Mouse (Mus musculus) embryonic facial prominence, embryonic 14.5 days (tissue): ENCODE results near the gene Ctnna3. TPM values are rescaled to one million over a fixed set of nuclear protein-coding genes. Genes with fewer than 3 reads are reported as not detected.
"Not testable (repeated sequence)": the region's sequence is repeated elsewhere in the genome, so short reads cannot be mapped to it uniquely, and the experiment has no call there.

ENCODE experiments used
- ATAC-seq: fragments of 200-750 bp; cut with Nextera tagmentation; 2 replicates; pipeline ENCODE4 v1.8.0; 2017; ENCODE audit warnings: low read depth, moderate number of reproducible peaks, moderate TSS enrichment
- DNase-seq: peaks from one replicate; pipeline ENCODE4 v3.0.0-alpha.2; 2015; ENCODE audit warnings: low spot score
- H3K27ac ChIP-seq: fragments of 300-500 bp; sonication (generic); replicated peaks from 2 replicates; pipeline ENCODE4 v1.5.1; 2014; ENCODE audit warnings: low read depth, mild to moderate bottlenecking, low read length, moderate library complexity
- H3K27me3 ChIP-seq: fragments of 300-500 bp; sonication (generic); replicated peaks from 2 replicates; pipeline ENCODE4 v1.6.1; 2014; ENCODE audit warnings: low read length; ENCODE audit not compliant: control insufficient read depth, insufficient read depth
- H3K36me3 ChIP-seq: fragments of 300-500 bp; sonication (generic); 2 replicates; pipeline ENCODE4 v1.6.1; 2014; ENCODE audit warnings: low read length, mixed read lengths; ENCODE audit not compliant: control insufficient read depth, insufficient read depth
- H3K4me1 ChIP-seq: fragments of 300-500 bp; sonication (generic); 2 replicates; pipeline ENCODE4 v1.6.1; 2014; ENCODE audit warnings: antibody characterized with exemption, low read length; ENCODE audit not compliant: control insufficient read depth, insufficient read depth
- H3K4me2 ChIP-seq: fragments of 300-500 bp; sonication (generic); 2 replicates; pipeline ENCODE4 v1.6.1; 2014; ENCODE audit warnings: low read depth, mild to moderate bottlenecking, low read length, moderate library complexity, mixed read lengths
- H3K4me3 ChIP-seq: fragments of 300-500 bp; sonication (generic); 2 replicates; pipeline ENCODE4 v1.5.1; 2014; ENCODE audit warnings: low read depth, mild to moderate bottlenecking, low read length
- H3K9ac ChIP-seq: fragments of 300-500 bp; sonication (generic); 2 replicates; pipeline ENCODE4 v1.6.1; 2014; ENCODE audit warnings: low read depth, mild to moderate bottlenecking, low read length, moderate library complexity, mixed read lengths
- H3K9me3 ChIP-seq: fragments of 300-500 bp; sonication (generic); 2 replicates; pipeline ENCODE4 v1.6.1; 2016; ENCODE audit warnings: low read length; ENCODE audit not compliant: control insufficient read depth
- WGBS: fragments of 180-500 bp; shearing (Covaris S2); extraction: QIAGEN DNeasy Blood & Tissue Kit; methylation state at CpG from one replicate; pipeline ENCODE4 v1.1.7; 2014; 5-methylcytosine and 5-hydroxymethylcytosine counted together
- polyA plus RNA-seq: library from polyadenylated mRNA; unstranded; fragments of >200 nt; fragmentation: Nextera tagmentation; extraction: Ambion mirVana; gene quantifications from 2 replicates; pipeline ENCODE4 v1.2.1, GENCODE M21; 2014

The Ctnna3 gene
- polyA plus RNA-seq, 1 experiment from 2014 or later = 1.6 TPM

DNA sequence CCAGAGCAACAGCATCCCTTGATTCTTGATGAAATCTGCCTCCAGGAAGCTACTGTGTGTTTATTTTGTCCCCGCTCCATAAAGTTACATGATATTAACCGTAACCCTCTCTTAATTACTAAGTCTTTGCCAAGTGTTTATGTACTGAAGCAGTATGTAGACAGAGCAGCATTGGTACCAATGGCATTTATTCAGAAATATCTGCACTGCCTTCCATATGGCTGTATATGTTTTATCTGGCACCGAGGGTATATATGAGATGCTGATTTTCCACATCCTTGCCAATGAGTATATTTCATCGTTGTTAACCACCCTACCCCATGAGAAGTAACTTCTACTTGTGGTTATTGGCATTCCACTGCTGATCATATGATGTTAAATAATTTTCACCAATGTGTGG is 947.9 kb downstream of the Ctnna3 start:
- no peaks in the 10 kb centered on the region for H3K9me3 ChIP-seq
- WGBS = 79% methylated on average over 4 of the region's 4 CpGs
- ATAC-seq (no peak), DNase-seq (no peak)
- no peak overlapping the region for H3K4me3 ChIP-seq
- H3K4me1 ChIP-seq = no peaks in the 10 kb centered on the region
- H3K4me2 ChIP-seq = no peak overlapping the region
- no peak overlapping the region for H3K27ac ChIP-seq
- H3K9ac ChIP-seq = no peak overlapping the region
- no peaks in the 10 kb centered on the region for H3K27me3 ChIP-seq
- H3K36me3 ChIP-seq = no peaks in the 10 kb centered on the region

DNA sequence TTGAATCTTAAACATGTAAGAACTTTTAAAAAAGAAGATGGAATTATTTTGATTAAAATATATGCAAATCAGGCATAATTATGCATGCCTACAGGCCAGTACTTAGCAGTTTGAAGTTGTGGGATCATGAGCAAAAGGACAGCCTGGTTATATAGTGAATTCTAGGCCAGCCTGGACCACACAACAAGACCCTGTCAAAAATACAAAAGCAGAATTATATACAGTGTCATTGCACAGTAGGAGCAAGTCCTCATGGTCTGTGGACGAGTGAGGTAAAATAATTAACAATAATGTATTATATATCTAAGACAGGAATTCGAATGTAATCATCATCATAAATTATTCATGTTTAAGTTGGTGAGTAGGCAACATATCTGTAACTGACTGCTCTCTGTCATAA is 966.7 kb downstream of the Ctnna3 start:
- ATAC-seq = no peak

DNA sequence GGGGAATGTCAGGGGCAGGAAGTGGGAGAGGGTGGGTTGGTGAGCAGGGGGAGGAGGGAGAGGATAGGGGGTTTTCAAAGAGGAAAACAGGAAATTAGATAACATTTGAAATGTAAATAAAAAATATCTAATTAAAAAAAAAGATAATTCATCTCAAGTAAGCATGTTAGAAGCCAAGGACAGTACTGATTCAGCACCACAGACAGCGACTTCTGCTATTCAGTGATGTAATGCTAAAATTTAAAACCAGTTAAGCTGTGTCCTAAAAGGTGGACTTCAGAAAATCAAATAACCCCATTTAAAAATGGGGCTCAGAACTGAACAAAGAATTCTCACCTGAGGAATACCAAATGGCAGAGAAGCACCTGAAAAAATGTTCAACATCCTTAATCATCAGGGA is 988.5 kb downstream of the Ctnna3 start:
- not testable (repeated sequence) for H3K27ac ChIP-seq, H3K27me3 ChIP-seq, H3K36me3 ChIP-seq, H3K4me3 ChIP-seq, ATAC-seq, H3K9me3 ChIP-seq, H3K4me2 ChIP-seq, H3K4me1 ChIP-seq, H3K9ac ChIP-seq
- 32% methylated on average over 1 of the region's 1 CpGs for WGBS
- DNase-seq = peak; percentile 63

More for the DNA sequence above, 966.7 kb downstream of the Ctnna3 start:
- Histone ChIP-seq H3K4me2 (no peak overlapping the region), H3K4me3 (no peak overlapping the region), H3K4me1 (no peaks in the 10 kb centered on the region), H3K27ac (no peak overlapping the region), H3K9ac (no peak overlapping the region), H3K9me3 (no peaks in the 10 kb centered on the region), H3K27me3 (no peaks in the 10 kb centered on the region), H3K36me3 (no peaks in the 10 kb centered on the region)
- no peak for DNase-seq
- WGBS = 66% methylated on average over 2 of the region's 2 CpGs

DNA sequence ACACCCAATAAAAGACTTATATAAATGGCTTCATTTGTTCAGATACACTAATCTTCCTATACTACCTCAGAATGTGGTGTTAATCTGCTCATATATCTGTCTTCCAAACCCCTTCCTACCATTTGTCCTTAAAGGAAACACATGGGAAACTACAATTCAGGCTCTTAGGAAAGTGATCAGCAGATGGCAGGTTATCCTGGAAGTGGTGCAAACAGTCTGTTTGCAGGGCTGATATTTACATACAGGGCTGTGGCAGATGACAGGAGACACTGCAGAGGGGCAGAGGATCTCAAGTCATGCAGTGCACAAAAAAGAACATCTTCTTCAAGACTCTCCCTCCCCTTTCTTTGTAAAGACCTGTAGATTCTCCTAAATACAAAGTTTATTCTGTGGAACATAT is 1008.8 kb downstream of the Ctnna3 start:
- ATAC-seq = no peak
- DNase-seq = no peak
- H3K4me3 ChIP-seq = no peak overlapping the region
- no peak overlapping the region for H3K4me2 ChIP-seq
- no peaks in the 10 kb centered on the region for H3K4me1 ChIP-seq
- no peaks in the 10 kb centered on the region for H3K27me3 ChIP-seq
- H3K9me3 ChIP-seq = no peaks in the 10 kb centered on the region
- no peak overlapping the region for H3K27ac ChIP-seq
- no peaks in the 10 kb centered on the region for H3K36me3 ChIP-seq
- no peak overlapping the region for H3K9ac ChIP-seq

DNA sequence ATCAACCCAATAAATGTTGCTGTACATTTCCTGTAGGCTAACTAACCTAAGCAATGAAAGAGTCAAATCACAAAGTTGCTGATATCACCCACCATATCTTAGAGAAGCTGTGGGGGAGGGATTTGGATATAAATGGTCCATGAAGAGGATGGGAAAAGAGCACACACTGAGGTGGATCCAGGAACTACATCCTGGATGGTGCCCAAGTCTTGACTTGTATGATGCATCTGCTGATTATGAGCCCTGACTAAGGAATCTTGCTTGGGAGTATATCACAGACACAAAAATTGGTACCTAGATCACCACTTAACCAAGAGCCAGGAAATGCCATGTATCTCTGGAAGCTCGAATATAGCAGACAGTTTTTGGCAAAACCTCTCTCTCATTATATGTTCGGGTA is 1018.7 kb downstream of the Ctnna3 start:
- H3K4me3 ChIP-seq = no peak overlapping the region
- no peak overlapping the region for H3K4me2 ChIP-seq
- H3K9me3 ChIP-seq = no peaks in the 10 kb centered on the region
- no peak overlapping the region for H3K27ac ChIP-seq
- H3K27me3 ChIP-seq = no peaks in the 10 kb centered on the region
- DNase-seq (peak; percentile 4), ATAC-seq (no peak)
- H3K4me1 ChIP-seq = no peaks in the 10 kb centered on the region
- H3K36me3 ChIP-seq = no peaks in the 10 kb centered on the region
- WGBS = 79% methylated on average over 2 of the region's 2 CpGs
- no peak overlapping the region for H3K9ac ChIP-seq

DNA sequence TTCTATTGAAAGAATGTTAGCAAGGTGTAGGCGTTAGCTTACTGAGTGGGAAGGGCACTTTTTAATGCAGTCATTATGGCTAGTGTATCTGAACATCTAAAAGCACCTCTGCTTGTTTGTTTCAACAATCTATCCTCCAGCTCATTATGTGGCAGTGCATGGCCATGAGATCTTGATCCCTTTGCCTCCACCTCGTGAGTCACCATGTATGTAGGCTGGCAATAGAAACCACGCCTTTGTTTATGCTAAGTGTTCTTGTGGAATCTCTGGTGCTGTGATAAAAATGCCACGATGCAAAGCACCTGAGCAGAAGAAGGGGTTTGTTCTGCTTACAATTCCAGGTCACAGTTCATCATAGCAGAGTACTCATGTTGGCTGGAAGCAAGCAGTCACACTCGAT is 1053.4 kb downstream of the Ctnna3 start:
- ATAC-seq = no peak
- no peak overlapping the region for H3K9ac ChIP-seq
- H3K4me2 ChIP-seq = no peak overlapping the region
- DNase-seq = no peak
- no peaks in the 10 kb centered on the region for H3K27me3 ChIP-seq
- H3K4me1 ChIP-seq = no peaks in the 10 kb centered on the region
- no peaks in the 10 kb centered on the region for H3K9me3 ChIP-seq
- 86% methylated on average over 5 of the region's 5 CpGs for WGBS
- no peaks in the 10 kb centered on the region for H3K36me3 ChIP-seq
- H3K27ac ChIP-seq = no peak overlapping the region
- H3K4me3 ChIP-seq = no peak overlapping the region

DNA sequence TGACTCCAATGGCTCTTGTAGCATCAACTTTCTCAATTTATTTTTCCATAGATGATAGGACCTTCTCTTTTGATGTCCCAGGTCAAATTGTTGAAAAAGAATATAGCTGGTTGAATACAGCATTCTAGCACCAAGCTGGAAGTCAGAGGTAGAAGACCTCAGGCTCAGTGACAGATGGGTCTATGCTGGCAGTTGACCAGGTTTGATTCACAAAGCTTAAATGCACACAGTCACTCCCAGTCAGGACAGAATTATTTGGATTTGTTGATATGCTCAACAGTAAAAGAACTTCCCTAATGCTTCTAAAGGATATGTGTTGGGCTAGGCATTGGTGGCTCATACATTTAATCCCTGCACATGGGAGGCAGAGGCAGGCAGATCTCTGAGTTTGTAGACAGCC is 1059.6 kb downstream of the Ctnna3 start:
- H3K9me3 ChIP-seq = no peaks in the 10 kb centered on the region
- H3K9ac ChIP-seq = no peak overlapping the region
- H3K4me2 ChIP-seq = no peak overlapping the region
- no peak overlapping the region for H3K4me3 ChIP-seq
- DNase-seq = no peak
- H3K27ac ChIP-seq = no peak overlapping the region
- no peak for ATAC-seq
- no peaks in the 10 kb centered on the region for H3K36me3 ChIP-seq
- H3K4me1 ChIP-seq = no peaks in the 10 kb centered on the region
- H3K27me3 ChIP-seq = no peaks in the 10 kb centered on the region

DNA sequence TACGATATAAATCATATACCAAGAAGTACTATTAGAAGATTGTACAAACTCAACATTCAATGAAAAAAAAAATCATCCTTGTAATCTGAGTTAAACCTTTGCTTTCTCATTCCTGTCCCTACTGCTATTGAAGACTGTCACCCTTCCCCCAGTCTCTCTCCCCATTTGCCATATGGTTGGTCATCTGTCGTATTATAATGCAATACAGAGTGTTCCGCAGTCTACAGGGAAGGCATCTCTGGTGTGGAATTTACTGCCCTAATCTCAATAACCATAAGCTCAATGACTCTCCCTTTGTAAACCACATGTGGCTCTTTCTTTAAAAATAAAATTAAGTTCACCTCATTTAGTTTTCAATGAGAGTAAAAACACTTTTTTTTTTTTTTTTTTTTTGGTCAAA is 1113.7 kb downstream of the Ctnna3 start:
- Histone ChIP-seq H3K9me3 (no peaks in the 10 kb centered on the region), H3K36me3 (no peaks in the 10 kb centered on the region), H3K4me1 (no peaks in the 10 kb centered on the region), H3K27me3 (no peaks in the 10 kb centered on the region), H3K4me2 (no peak overlapping the region), H3K4me3 (no peak overlapping the region), H3K9ac (no peak overlapping the region), H3K27ac (no peak overlapping the region)
- DNase-seq (no peak), ATAC-seq (no peak)
- 88% methylated on average over 3 of the region's 3 CpGs for WGBS

DNA sequence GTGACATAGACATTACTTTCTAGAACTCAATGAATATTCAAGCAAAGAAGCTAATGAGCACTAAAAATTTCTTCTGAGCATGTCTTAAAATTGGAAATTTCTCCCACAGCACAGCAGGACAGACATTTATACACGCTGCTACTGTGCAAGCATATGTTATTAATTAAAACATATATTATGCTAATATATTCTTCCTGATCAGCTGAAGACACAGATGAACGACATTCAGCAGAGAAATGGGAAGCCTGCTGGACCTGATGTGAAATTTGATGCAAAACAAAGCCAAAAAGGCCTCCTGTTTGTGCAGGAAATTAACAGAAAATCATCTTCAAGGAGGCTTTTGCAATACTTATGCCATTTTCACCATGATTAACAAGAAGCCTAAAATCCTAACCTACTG is 1114.5 kb downstream of the Ctnna3 start:
- no peak overlapping the region for H3K4me3 ChIP-seq
- no peaks in the 10 kb centered on the region for H3K9me3 ChIP-seq
- no peak overlapping the region for H3K27ac ChIP-seq
- H3K36me3 ChIP-seq = no peaks in the 10 kb centered on the region
- DNase-seq (no peak), ATAC-seq (no peak)
- H3K9ac ChIP-seq = no peak overlapping the region
- no peak overlapping the region for H3K4me2 ChIP-seq
- WGBS = 35% methylated on average over 2 of the region's 2 CpGs
- H3K4me1 ChIP-seq = no peaks in the 10 kb centered on the region
- H3K27me3 ChIP-seq = no peaks in the 10 kb centered on the region
